Mouse (Mus musculus): ENCODE results near the gene Spr. TPM values are rescaled to one million over a fixed set of nuclear protein-coding genes. Genes with fewer than 3 reads are reported as not detected.
A peak's percentile ranks its signal among the peaks of the same experiment; 100 is the strongest.
"Not testable (repeated sequence)": the region's sequence is repeated elsewhere in the genome, so short reads cannot be mapped to it uniquely, and the experiment has no call there.

The Spr gene
- polyA plus RNA-seq, 1 experiment from 2014 or later: 51.1 TPM

- not testable (repeated sequence) for H3K4me3 ChIP-seq; H3K4me2 ChIP-seq; H3K36me3 ChIP-seq; H3K9ac ChIP-seq; ATAC-seq (replicated peaks; ENCODE audit: insufficient number of reproducible peaks, insufficient read depth, low FRiP score, low read depth); H3K27me3 ChIP-seq; H3K4me1 ChIP-seq (replicated peaks); H3K9me3 ChIP-seq (replicated peaks); H3K27ac ChIP-seq
- 64% methylated on average over 2 of the region's 2 CpGs for WGBS
Observed at GRCm38 (mm10) chr6:85156551-85156950, 19.0 kb upstream of the Spr start.

GRCm38 (mm10) chr6:85154861-85155528 lies 17.4 kb upstream of the Spr start:
- Histone ChIP-seq H3K36me3 (no peaks in the 10 kb centered on the region), H3K9ac (peak overlapping the region; percentile 53), H3K4me3 (peak overlapping the region; percentile 54), H3K9me3 (replicated peaks) (no peaks in the 10 kb centered on the region), H3K27me3 (no peaks in the 10 kb centered on the region), H3K4me1 (replicated peaks) (peaks cover 7% of the 10 kb centered on the region), H3K4me2 (peak overlapping the region; percentile 90), H3K27ac (peak overlapping the region; percentile 14; the same call in 1 of the 2 replicates)
- 2% methylated on average over 34 of the region's 34 CpGs for WGBS
- ATAC-seq (replicated peaks; ENCODE audit: insufficient number of reproducible peaks, insufficient read depth, low FRiP score, low read depth): no peak; the same call in 1 of the 2 replicates

GRCm38 (mm10) chr6:85153970-85154540 lies 16.5 kb upstream of the Spr start:
- no peak overlapping the region for H3K9ac ChIP-seq
- no peak overlapping the region for H3K27ac ChIP-seq
- no peaks in the 10 kb centered on the region for H3K9me3 ChIP-seq (replicated peaks)
- no peaks in the 10 kb centered on the region for H3K36me3 ChIP-seq
- ATAC-seq (replicated peaks; ENCODE audit: insufficient number of reproducible peaks, insufficient read depth, low FRiP score, low read depth): no peak; the same call in 1 of the 2 replicates
- no peaks in the 10 kb centered on the region for H3K27me3 ChIP-seq
- peaks cover 7% of the 10 kb centered on the region for H3K4me1 ChIP-seq (replicated peaks)
- H3K4me3 ChIP-seq: no peak overlapping the region
- no peak overlapping the region for H3K4me2 ChIP-seq
- 10% methylated on average over 9 of the region's 9 CpGs for WGBS

GRCm38 (mm10) chr6:85150386-85150785 lies 12.8 kb upstream of the Spr start:
- H3K4me3 ChIP-seq: no peak overlapping the region
- 0 out of 2 replicates have a peak, but pooled peaks cover under 1% of the 10 kb centered on the region for H3K27me3 ChIP-seq
- no peak overlapping the region for H3K9ac ChIP-seq
- H3K4me2 ChIP-seq: no peak overlapping the region
- no peak overlapping the region for H3K27ac ChIP-seq
- H3K4me1 ChIP-seq (replicated peaks): peaks cover 7% of the 10 kb centered on the region
- no peaks in the 10 kb centered on the region for H3K36me3 ChIP-seq
- no peak for ATAC-seq (replicated peaks; ENCODE audit: insufficient number of reproducible peaks, insufficient read depth, low FRiP score, low read depth)
- no peaks in the 10 kb centered on the region for H3K9me3 ChIP-seq (replicated peaks)
- 54% methylated on average over 3 of the region's 3 CpGs for WGBS

GRCm38 (mm10) chr6:85147636-85148035 lies 10.1 kb upstream of the Spr start:
- no peaks in the 10 kb centered on the region for H3K9me3 ChIP-seq (replicated peaks)
- 46% methylated on average over 3 of the region's 3 CpGs for WGBS
- H3K4me2 ChIP-seq: no peak overlapping the region
- H3K36me3 ChIP-seq: no peaks in the 10 kb centered on the region
- ATAC-seq (replicated peaks; ENCODE audit: insufficient number of reproducible peaks, insufficient read depth, low FRiP score, low read depth): no peak
- H3K27me3 ChIP-seq: 0 out of 2 replicates have a peak, but pooled peaks cover 7% of the 10 kb centered on the region
- H3K4me3 ChIP-seq: no peak overlapping the region
- no peak overlapping the region for H3K9ac ChIP-seq
- no peak overlapping the region for H3K27ac ChIP-seq
- no peaks in the 10 kb centered on the region for H3K4me1 ChIP-seq (replicated peaks)

- H3K4me2 ChIP-seq: no peak overlapping the region
- WGBS: 60% methylated on average over 3 of the region's 3 CpGs
- no peaks in the 10 kb centered on the region for H3K36me3 ChIP-seq
- no peak for ATAC-seq (replicated peaks; ENCODE audit: insufficient number of reproducible peaks, insufficient read depth, low FRiP score, low read depth)
- H3K9me3 ChIP-seq (replicated peaks): no peaks in the 10 kb centered on the region
- H3K9ac ChIP-seq: no peak overlapping the region
- 0 out of 2 replicates have a peak, but pooled peaks cover 7% of the 10 kb centered on the region for H3K27me3 ChIP-seq
- H3K4me3 ChIP-seq: no peak overlapping the region
- H3K27ac ChIP-seq: no peak overlapping the region
- no peaks in the 10 kb centered on the region for H3K4me1 ChIP-seq (replicated peaks)
Observed at GRCm38 (mm10) chr6:85144466-85144865, 6.9 kb upstream of the Spr start.

GRCm38 (mm10) chr6:85141013-85141412 lies 3.4 kb upstream of the Spr start:
- H3K4me1 ChIP-seq (replicated peaks): peaks cover 12% of the 10 kb centered on the region
- not testable (repeated sequence) for H3K27me3 ChIP-seq; H3K9ac ChIP-seq; H3K9me3 ChIP-seq (replicated peaks); H3K4me3 ChIP-seq; H3K4me2 ChIP-seq; ATAC-seq (replicated peaks; ENCODE audit: insufficient number of reproducible peaks, insufficient read depth, low FRiP score, low read depth); H3K36me3 ChIP-seq; H3K27ac ChIP-seq
- WGBS: 7% methylated on average over 7 of the region's 7 CpGs

- H3K4me3 ChIP-seq: no peak overlapping the region
- H3K4me2 ChIP-seq: no peak overlapping the region
- H3K9me3 ChIP-seq (replicated peaks): no peaks in the 10 kb centered on the region
- H3K27ac ChIP-seq: no peak overlapping the region
- peaks cover 2% of the 10 kb centered on the region; the same call in 1 of the 2 replicates for H3K36me3 ChIP-seq
- H3K9ac ChIP-seq: no peak overlapping the region
- H3K27me3 ChIP-seq: no peaks in the 10 kb centered on the region
- peaks cover 12% of the 10 kb centered on the region for H3K4me1 ChIP-seq (replicated peaks)
- WGBS: 92% methylated on average over 2 of the region's 2 CpGs
- ATAC-seq (replicated peaks; ENCODE audit: insufficient number of reproducible peaks, insufficient read depth, low FRiP score, low read depth): no peak
Observed at GRCm38 (mm10) chr6:85139534-85139933, 2.0 kb upstream of the Spr start.

GRCm38 (mm10) chr6:85136784-85137183 lies 782 bp downstream of the Spr start:
- H3K27me3 ChIP-seq; H3K36me3 ChIP-seq; H3K27ac ChIP-seq; H3K9me3 ChIP-seq (replicated peaks); ATAC-seq (replicated peaks; ENCODE audit: insufficient number of reproducible peaks, insufficient read depth, low FRiP score, low read depth): not testable (repeated sequence)
- WGBS: 56% methylated on average over 7 of the region's 7 CpGs
- Histone ChIP-seq H3K9ac (peak overlapping the region; percentile 82), H3K4me3 (peak overlapping the region; percentile 76), H3K4me1 (replicated peaks) (peaks cover 12% of the 10 kb centered on the region), H3K4me2 (peak overlapping the region; percentile 68)

- H3K4me3 ChIP-seq; H3K27me3 ChIP-seq; H3K4me2 ChIP-seq; H3K27ac ChIP-seq; H3K4me1 ChIP-seq (replicated peaks); H3K9me3 ChIP-seq (replicated peaks); H3K9ac ChIP-seq; ATAC-seq (replicated peaks; ENCODE audit: insufficient number of reproducible peaks, insufficient read depth, low FRiP score, low read depth); H3K36me3 ChIP-seq: not testable (repeated sequence)
- 43% methylated on average over 3 of the region's 3 CpGs for WGBS
Observed at GRCm38 (mm10) chr6:85132794-85133193, 4.8 kb downstream of the Spr start.

- not testable (repeated sequence) for H3K27me3 ChIP-seq; H3K4me3 ChIP-seq; ATAC-seq (replicated peaks; ENCODE audit: insufficient number of reproducible peaks, insufficient read depth, low FRiP score, low read depth); H3K27ac ChIP-seq; H3K9ac ChIP-seq; H3K4me1 ChIP-seq (replicated peaks); H3K4me2 ChIP-seq; H3K9me3 ChIP-seq (replicated peaks); H3K36me3 ChIP-seq
- 73% methylated on average over 3 of the region's 3 CpGs for WGBS
Observed at GRCm38 (mm10) chr6:85132237-85132636, 5.3 kb downstream of the Spr start.

- H3K27me3 ChIP-seq: peaks cover 10% of the 10 kb centered on the region
- peaks cover 2% of the 10 kb centered on the region for H3K4me1 ChIP-seq (replicated peaks)
- H3K27ac ChIP-seq: no peak overlapping the region
- ATAC-seq (replicated peaks; ENCODE audit: insufficient number of reproducible peaks, insufficient read depth, low FRiP score, low read depth): no peak
- 7% methylated on average over 4 of the region's 4 CpGs for WGBS
- no peak overlapping the region for H3K9ac ChIP-seq
- no peak overlapping the region for H3K4me2 ChIP-seq
- peaks cover 10% of the 10 kb centered on the region; the same call in 1 of the 2 replicates for H3K36me3 ChIP-seq
- no peaks in the 10 kb centered on the region for H3K9me3 ChIP-seq (replicated peaks)
- H3K4me3 ChIP-seq: no peak overlapping the region
Observed at GRCm38 (mm10) chr6:85131673-85132072, 5.9 kb downstream of the Spr start.
